Mouse (Mus musculus) intestine, embryonic 14.5 days (tissue): Measurements from ENCODE around the gene Ptprj. TPM values are rescaled to one million over a fixed set of nuclear protein-coding genes. Genes with fewer than 3 reads are reported as not detected.
A peak's percentile ranks its signal among the peaks of the same experiment; 100 is the strongest.

Experiments used
- ATAC-seq: fragments of 200-750 bp; cut with Nextera tagmentation; replicated peaks from 2 replicates; pipeline ENCODE4 v1.8.0; 2017; ENCODE audit warnings: low read depth, moderate number of reproducible peaks, moderate TSS enrichment, moderate library complexity; ENCODE audit not compliant: low FRiP score, low TSS enrichment
- DNase-seq: peaks from one replicate; pipeline ENCODE4 v3.0.0-alpha.2; 2018; ENCODE audit warnings: low spot score
- H3K27ac ChIP-seq: fragments of 300-500 bp; sonication (generic); 2 replicates; pipeline ENCODE4 v1.5.1; 2014; ENCODE audit warnings: low read depth, mild to moderate bottlenecking, control low read depth
- H3K27me3 ChIP-seq: fragments of 300-500 bp; sonication (generic); replicated peaks from 2 replicates; pipeline ENCODE4 v1.6.1; 2014; ENCODE audit warnings: low read length, control low read depth; ENCODE audit not compliant: control insufficient read depth, insufficient read depth
- H3K36me3 ChIP-seq: fragments of 300-500 bp; sonication (generic); 2 replicates; pipeline ENCODE4 v1.6.1; 2014; ENCODE audit warnings: low read length, control low read depth; ENCODE audit not compliant: control insufficient read depth, insufficient read depth
- H3K4me1 ChIP-seq: fragments of 300-500 bp; sonication (generic); replicated peaks from 2 replicates; pipeline ENCODE4 v1.6.1; 2014; ENCODE audit warnings: low read length, control low read depth, mixed read lengths; ENCODE audit not compliant: control insufficient read depth, insufficient read depth
- H3K4me2 ChIP-seq: fragments of 300-500 bp; sonication (generic); 2 replicates; pipeline ENCODE4 v1.6.1; 2014; ENCODE audit warnings: low read length
- H3K4me3 ChIP-seq: fragments of 300-500 bp; sonication (generic); 2 replicates; pipeline ENCODE4 v1.5.1; 2014; ENCODE audit warnings: low read depth, low read length, control low read depth, mixed read lengths
- H3K9ac ChIP-seq: fragments of 300-500 bp; sonication (generic); 2 replicates; pipeline ENCODE4 v1.6.1; 2014; ENCODE audit warnings: mild to moderate bottlenecking, low read length
- H3K9me3 ChIP-seq: fragments of 300-500 bp; sonication (generic); 2 replicates; pipeline ENCODE4 v1.6.1; 2016; ENCODE audit warnings: low read length, control low read depth; ENCODE audit not compliant: control insufficient read depth
- WGBS: fragments of 180-500 bp; shearing (Covaris S2); extraction: QIAGEN DNeasy Blood & Tissue Kit; methylation state at CpG from one replicate; pipeline ENCODE4 v1.1.7; 2014; 5-methylcytosine and 5-hydroxymethylcytosine counted together
- polyA plus RNA-seq: library from polyadenylated mRNA; unstranded; fragments of >200 nt; fragmentation: Nextera tagmentation; extraction: Ambion mirVana; gene quantifications from 2 replicates; pipeline ENCODE4 v1.2.1, GENCODE M21; 2014

Gene Ptprj
- polyA plus RNA-seq, 1 experiment from 2014 or later, result 8.3 TPM

- no peak for DNase-seq
- Histone ChIP-seq H3K27me3 (no peaks in the 10 kb centered on the region), H3K4me1 (peaks cover 13% of the 10 kb centered on the region), H3K36me3 (no peaks in the 10 kb centered on the region), H3K9me3 (no peaks in the 10 kb centered on the region), H3K4me3 (no peak overlapping the region), H3K4me2 (no peak overlapping the region), H3K9ac (no peak overlapping the region), H3K27ac (no peak overlapping the region)
- 71% methylated on average over 5 of the region's 5 CpGs for WGBS
- no peak for ATAC-seq
Measured at GRCm38 (mm10) chr2:90496680-90497074, 83.8 kb downstream of the Ptprj start.

GRCm38 (mm10) chr2:90496012-90496679 is 84.3 kb downstream of the Ptprj start:
- WGBS, result 76% methylated on average over 4 of the region's 4 CpGs
- Histone ChIP-seq H3K9me3 (no peaks in the 10 kb centered on the region), H3K4me2 (no peak overlapping the region), H3K27me3 (no peaks in the 10 kb centered on the region), H3K4me1 (peaks cover 8% of the 10 kb centered on the region), H3K4me3 (no peak overlapping the region), H3K36me3 (no peaks in the 10 kb centered on the region), H3K27ac (no peak overlapping the region), H3K9ac (no peak overlapping the region)
- no peak for ATAC-seq
- no peak for DNase-seq

GRCm38 (mm10) chr2:90490279-90491046 is 90.0 kb downstream of the Ptprj start:
- no peak overlapping the region for H3K9ac ChIP-seq
- ATAC-seq (peak; percentile 69), DNase-seq (no peak)
- no peaks in the 10 kb centered on the region for H3K9me3 ChIP-seq
- H3K36me3 ChIP-seq, result no peaks in the 10 kb centered on the region
- H3K27me3 ChIP-seq, result no peaks in the 10 kb centered on the region
- peak overlapping the region; percentile 20 for H3K4me2 ChIP-seq
- H3K4me3 ChIP-seq, result no peak overlapping the region
- 34% methylated on average over 13 of the region's 13 CpGs for WGBS
- H3K27ac ChIP-seq, result peak overlapping the region; percentile 19
- H3K4me1 ChIP-seq, result peaks cover 28% of the 10 kb centered on the region

- no peak overlapping the region for H3K9ac ChIP-seq
- H3K36me3 ChIP-seq, result no peaks in the 10 kb centered on the region
- ATAC-seq (no peak), DNase-seq (no peak)
- peaks cover 28% of the 10 kb centered on the region for H3K4me1 ChIP-seq
- 58% methylated on average over 4 of the region's 4 CpGs for WGBS
- H3K27ac ChIP-seq, result peak overlapping the region; percentile 19; the same call in 1 of the 2 replicates
- H3K4me2 ChIP-seq, result peak overlapping the region; percentile 20
- no peaks in the 10 kb centered on the region for H3K27me3 ChIP-seq
- no peaks in the 10 kb centered on the region for H3K9me3 ChIP-seq
- no peak overlapping the region for H3K4me3 ChIP-seq
Measured at GRCm38 (mm10) chr2:90489839-90490238, 90.6 kb downstream of the Ptprj start.

GRCm38 (mm10) chr2:90488690-90489590 is 91.5 kb downstream of the Ptprj start:
- 87% methylated on average over 8 of the region's 8 CpGs for WGBS
- Histone ChIP-seq H3K9ac (no peak overlapping the region), H3K4me1 (peaks cover 28% of the 10 kb centered on the region), H3K9me3 (no peaks in the 10 kb centered on the region), H3K27ac (no peak overlapping the region), H3K36me3 (no peaks in the 10 kb centered on the region), H3K4me2 (no peak overlapping the region), H3K27me3 (no peaks in the 10 kb centered on the region), H3K4me3 (no peak overlapping the region)
- no peak for DNase-seq
- ATAC-seq, result no peak

- Histone ChIP-seq H3K9ac (no peak overlapping the region), H3K27ac (no peak overlapping the region), H3K4me3 (no peak overlapping the region), H3K9me3 (no peaks in the 10 kb centered on the region), H3K27me3 (no peaks in the 10 kb centered on the region), H3K36me3 (no peaks in the 10 kb centered on the region), H3K4me2 (no peak overlapping the region), H3K4me1 (peaks cover 28% of the 10 kb centered on the region)
- DNase-seq (no peak), ATAC-seq (no peak)
- WGBS, result 93% methylated on average over 11 of the region's 11 CpGs
Measured at GRCm38 (mm10) chr2:90487471-90488238, 92.8 kb downstream of the Ptprj start.

- peaks cover 28% of the 10 kb centered on the region for H3K4me1 ChIP-seq
- no peak overlapping the region for H3K4me2 ChIP-seq
- no peak overlapping the region for H3K4me3 ChIP-seq
- H3K36me3 ChIP-seq, result no peaks in the 10 kb centered on the region
- no peak for DNase-seq
- no peak overlapping the region for H3K27ac ChIP-seq
- ATAC-seq, result no peak
- no peaks in the 10 kb centered on the region for H3K27me3 ChIP-seq
- WGBS, result 38% methylated on average over 3 of the region's 3 CpGs
- no peaks in the 10 kb centered on the region for H3K9me3 ChIP-seq
- no peak overlapping the region for H3K9ac ChIP-seq
Measured at GRCm38 (mm10) chr2:90486226-90486755, 94.2 kb downstream of the Ptprj start.

GRCm38 (mm10) chr2:90481505-90481904 is 98.9 kb downstream of the Ptprj start:
- Histone ChIP-seq H3K27me3 (no peaks in the 10 kb centered on the region), H3K4me1 (peaks cover 16% of the 10 kb centered on the region), H3K9me3 (no peaks in the 10 kb centered on the region), H3K4me3 (no peak overlapping the region), H3K36me3 (no peaks in the 10 kb centered on the region), H3K4me2 (no peak overlapping the region), H3K27ac (peak overlapping the region; percentile 51; the same call in 1 of the 2 replicates), H3K9ac (no peak overlapping the region)
- 76% methylated on average over 6 of the region's 6 CpGs for WGBS
- no peak for ATAC-seq
- DNase-seq, result no peak
